Mouse (Mus musculus) midbrain, embryonic 11.5 days (tissue): ENCODE data around the gene Bglap3. TPM values are rescaled to one million over a fixed set of nuclear protein-coding genes. Genes with fewer than 3 reads are reported as not detected.
A peak's percentile ranks its signal among the peaks of the same experiment; 100 is the strongest.
"Not testable (repeated sequence)": the region's sequence is repeated elsewhere in the genome, so short reads cannot be mapped to it uniquely, and the experiment has no call there.

Experiments used
- ATAC-seq: fragments of 200-750 bp; cut with Nextera tagmentation; 2 replicates; pipeline ENCODE4 v1.8.0; 2017; ENCODE audit warnings: moderate TSS enrichment, moderate library complexity; ENCODE audit not compliant: low FRiP score
- DNase-seq: peaks from one replicate; pipeline ENCODE4 v3.0.0; 2015; ENCODE audit warnings: low spot score; ENCODE audit errors: missing footprints
- H3K27ac ChIP-seq: fragments of 300-500 bp; sonication (generic); 2 replicates; pipeline ENCODE4 v1.5.1; 2014; ENCODE audit warnings: low read depth, low read length
- H3K27me3 ChIP-seq: fragments of 300-500 bp; sonication (generic); 2 replicates; pipeline ENCODE4 v1.6.1; 2014; ENCODE audit warnings: mild to moderate bottlenecking, low read length, moderate library complexity, mixed read lengths; ENCODE audit not compliant: control insufficient read depth, insufficient read depth
- H3K36me3 ChIP-seq: fragments of 300-500 bp; sonication (generic); 2 replicates; pipeline ENCODE4 v1.6.1; 2014; ENCODE audit warnings: mild to moderate bottlenecking, low read length, moderate library complexity, mixed read lengths; ENCODE audit not compliant: control insufficient read depth, insufficient read depth
- H3K4me1 ChIP-seq: fragments of 300-500 bp; sonication (generic); 2 replicates; pipeline ENCODE4 v1.6.1; 2014; ENCODE audit warnings: low read length; ENCODE audit not compliant: control insufficient read depth, insufficient read depth
- H3K4me2 ChIP-seq: fragments of 300-500 bp; sonication (generic); 2 replicates; pipeline ENCODE4 v1.6.1; 2014; ENCODE audit warnings: mild to moderate bottlenecking, moderate library complexity
- H3K4me3 ChIP-seq: fragments of 300-500 bp; sonication (generic); 2 replicates; pipeline ENCODE4 v1.5.1; 2014; ENCODE audit warnings: low read depth, low read length
- H3K9ac ChIP-seq: fragments of 300-500 bp; sonication (generic); 2 replicates; pipeline ENCODE4 v1.6.1; 2014; ENCODE audit warnings: low read length
- H3K9me3 ChIP-seq: fragments of 300-500 bp; sonication (generic); 2 replicates; pipeline ENCODE4 v1.6.1; 2016; ENCODE audit warnings: low read length; ENCODE audit not compliant: control insufficient read depth
- WGBS: fragments of 180-500 bp; shearing (Covaris S2); extraction: QIAGEN DNeasy Blood & Tissue Kit; methylation state at CpG from one replicate; pipeline ENCODE4 v1.1.7; 2014; 5-methylcytosine and 5-hydroxymethylcytosine counted together
- polyA plus RNA-seq: library from polyadenylated mRNA; unstranded; fragments of >200 nt; fragmentation: Nextera tagmentation; extraction: Ambion mirVana; gene quantifications from 2 replicates; pipeline ENCODE4 v1.2.1, GENCODE M21; 2014

Bglap3 gene
- polyA plus RNA-seq, result 0.08 and 0.12 TPM in 2 replicates

DNA sequence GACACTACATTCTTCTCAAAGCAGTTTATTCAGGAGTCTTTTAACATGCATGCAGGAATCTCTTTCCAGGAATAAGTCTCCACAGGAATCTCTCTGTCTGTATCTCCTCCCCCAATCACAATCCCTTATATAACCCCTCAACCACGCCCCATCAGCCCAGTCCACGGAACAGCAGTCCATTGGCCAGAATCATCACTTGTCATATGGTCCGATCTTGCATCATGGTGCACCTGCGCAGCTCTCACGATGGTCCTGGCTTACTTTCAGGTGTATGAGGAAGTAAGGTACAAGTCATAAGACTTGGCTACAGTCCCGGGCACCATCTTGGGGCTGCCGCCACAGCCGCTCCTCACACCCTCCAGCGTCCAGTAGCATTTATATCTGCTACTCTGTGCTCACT lies at the start of gene Bglap3:
Gene Bglap3, minus strand, starts transcription at position 101 of the 400 bp plus-strand sequence.
- H3K9me3 ChIP-seq, H3K9ac ChIP-seq, ATAC-seq, H3K4me2 ChIP-seq, H3K4me3 ChIP-seq, H3K36me3 ChIP-seq, H3K27me3 ChIP-seq, H3K27ac ChIP-seq, H3K4me1 ChIP-seq, DNase-seq: not testable (repeated sequence)
- 91% methylated on average over 9 of the region's 9 CpGs for WGBS

DNA sequence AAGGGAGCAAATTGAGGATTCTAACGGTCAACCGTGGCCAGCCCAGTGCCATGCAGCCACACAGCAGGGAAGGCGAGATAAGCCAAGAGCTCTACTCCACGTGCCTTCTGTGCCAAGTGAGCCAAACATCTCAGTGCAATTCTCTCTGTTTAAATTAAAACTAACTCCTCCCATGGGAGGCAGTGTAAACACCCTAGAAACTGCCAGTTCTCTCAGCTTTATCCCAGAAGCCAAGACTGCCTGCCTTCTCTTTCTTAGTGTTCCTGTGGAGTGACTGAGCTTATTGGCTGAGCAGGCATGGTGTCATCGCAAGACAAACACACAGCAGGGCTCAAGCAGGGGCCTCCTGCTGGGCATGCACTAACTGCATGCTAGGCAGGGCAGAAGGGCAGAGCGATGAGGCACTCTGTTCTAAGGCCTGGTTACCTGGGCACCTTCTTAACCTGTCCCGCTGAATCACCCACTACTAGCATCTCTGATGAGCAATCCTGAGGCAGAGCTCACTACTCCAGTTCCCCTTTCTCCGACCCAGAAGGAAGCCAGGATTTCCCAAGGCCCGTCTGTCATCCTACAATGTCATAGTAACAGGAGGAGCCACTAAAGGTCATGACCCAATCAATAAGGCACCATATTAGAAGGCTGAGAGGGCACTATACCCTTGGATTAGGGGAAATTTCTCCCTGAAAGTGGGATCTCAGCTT lies 49.6 kb upstream of the Bglap3 start:
- peak overlapping the region; percentile 10; the same call in 1 of the 2 replicates for H3K9ac ChIP-seq
- H3K27ac ChIP-seq, result no peak overlapping the region
- no peak overlapping the region for H3K4me2 ChIP-seq
- ATAC-seq (no peak), DNase-seq (no peak)
- H3K4me3 ChIP-seq, result no peak overlapping the region
- peaks cover 13% of the 10 kb centered on the region for H3K4me1 ChIP-seq
- H3K27me3 ChIP-seq, result no peaks in the 10 kb centered on the region
- WGBS, result 36% methylated on average over 9 of the region's 9 CpGs
- H3K9me3 ChIP-seq, result no peaks in the 10 kb centered on the region
- peaks cover 8% of the 10 kb centered on the region for H3K36me3 ChIP-seq

DNA sequence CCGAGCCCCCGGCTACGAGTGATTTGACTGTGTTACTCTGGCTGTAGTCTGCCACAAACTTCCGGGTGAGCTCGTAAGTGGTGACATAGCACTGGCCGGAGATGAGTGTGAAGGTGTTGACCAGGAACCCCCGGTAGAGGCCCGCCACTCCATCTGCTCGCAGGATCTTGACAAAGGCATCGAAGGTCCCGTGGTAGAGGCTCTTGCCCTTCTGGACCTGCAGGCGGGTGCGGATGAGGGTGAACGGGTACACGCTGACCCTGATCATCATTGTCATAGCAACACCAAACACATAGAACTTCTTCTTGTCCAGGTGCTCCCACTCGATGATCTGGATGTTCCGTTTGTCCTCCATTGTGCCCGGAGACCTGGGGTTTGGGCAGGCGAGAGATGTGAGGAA lies 48.2 kb upstream of the Bglap3 start:
- 93% methylated on average over 19 of the region's 19 CpGs for WGBS
- H3K4me1 ChIP-seq, result peaks cover 13% of the 10 kb centered on the region

DNA sequence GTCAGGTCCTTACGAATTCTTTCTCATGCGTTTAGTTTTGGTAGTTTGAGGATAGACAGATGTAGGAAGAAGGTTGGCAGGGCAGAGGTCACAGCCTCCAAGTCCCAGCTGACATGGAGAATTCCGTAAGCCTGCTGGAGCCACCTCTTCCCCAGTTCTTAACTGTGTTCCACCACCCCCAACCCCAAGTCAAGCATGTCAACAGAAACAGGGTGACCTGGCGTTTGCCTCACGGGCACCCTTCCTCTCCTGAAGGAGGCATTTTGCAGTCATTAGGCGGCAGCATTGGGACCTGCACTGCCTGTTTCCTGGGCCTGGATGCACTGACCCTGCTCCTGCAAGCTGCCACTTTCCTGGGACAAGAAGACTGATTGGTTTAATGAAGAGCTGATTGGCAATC lies 45.5 kb upstream of the Bglap3 start:
- 87% methylated on average over 6 of the region's 6 CpGs for WGBS
- no peak overlapping the region for H3K9ac ChIP-seq
- no peak for ATAC-seq
- peaks cover 8% of the 10 kb centered on the region for H3K36me3 ChIP-seq
- no peaks in the 10 kb centered on the region for H3K9me3 ChIP-seq
- H3K27me3 ChIP-seq, result no peaks in the 10 kb centered on the region
- H3K4me2 ChIP-seq, result no peak overlapping the region
- no peak overlapping the region for H3K4me3 ChIP-seq
- H3K4me1 ChIP-seq, result peaks cover 4% of the 10 kb centered on the region
- no peak overlapping the region for H3K27ac ChIP-seq
- no peak for DNase-seq

More for the DNA sequence above, 48.2 kb upstream of the Bglap3 start:
- H3K9ac ChIP-seq, result no peak overlapping the region
- H3K27me3 ChIP-seq, result no peaks in the 10 kb centered on the region
- no peak for DNase-seq
- H3K36me3 ChIP-seq, result peaks cover 8% of the 10 kb centered on the region
- H3K9me3 ChIP-seq, result no peaks in the 10 kb centered on the region
- ATAC-seq, result no peak
- no peak overlapping the region for H3K4me3 ChIP-seq
- H3K27ac ChIP-seq, result no peak overlapping the region
- no peak overlapping the region for H3K4me2 ChIP-seq

DNA sequence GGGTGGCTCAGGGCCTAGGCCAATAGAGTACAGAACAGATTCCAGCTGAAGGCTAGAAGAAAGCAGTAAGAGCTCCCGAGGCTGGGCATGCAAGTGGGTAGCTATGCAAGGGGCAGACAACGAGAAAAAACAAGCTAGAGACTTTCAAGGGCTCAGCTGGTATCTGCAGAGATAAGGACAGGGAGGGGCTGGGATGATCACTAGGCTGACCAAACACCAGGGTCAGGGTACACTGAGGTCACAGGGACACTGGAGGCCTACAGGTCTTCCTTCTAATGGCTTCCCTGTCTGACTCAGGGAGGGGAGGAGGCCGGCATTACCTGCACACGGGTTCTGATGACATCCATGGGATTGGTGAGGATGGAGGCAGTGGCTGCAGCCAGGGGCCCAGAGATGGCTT lies 43.1 kb upstream of the Bglap3 start:
- Histone ChIP-seq H3K4me3 (no peak overlapping the region), H3K36me3 (peaks cover 9% of the 10 kb centered on the region), H3K4me1 (0 out of 2 replicates have a peak, but pooled peaks cover 2% of the 10 kb centered on the region), H3K9ac (no peak overlapping the region), H3K4me2 (no peak overlapping the region), H3K27ac (no peak overlapping the region), H3K9me3 (no peaks in the 10 kb centered on the region), H3K27me3 (no peaks in the 10 kb centered on the region)
- DNase-seq, result no peak
- ATAC-seq, result no peak
- 91% methylated on average over 4 of the region's 4 CpGs for whole genome bisulfite sequencing

DNA sequence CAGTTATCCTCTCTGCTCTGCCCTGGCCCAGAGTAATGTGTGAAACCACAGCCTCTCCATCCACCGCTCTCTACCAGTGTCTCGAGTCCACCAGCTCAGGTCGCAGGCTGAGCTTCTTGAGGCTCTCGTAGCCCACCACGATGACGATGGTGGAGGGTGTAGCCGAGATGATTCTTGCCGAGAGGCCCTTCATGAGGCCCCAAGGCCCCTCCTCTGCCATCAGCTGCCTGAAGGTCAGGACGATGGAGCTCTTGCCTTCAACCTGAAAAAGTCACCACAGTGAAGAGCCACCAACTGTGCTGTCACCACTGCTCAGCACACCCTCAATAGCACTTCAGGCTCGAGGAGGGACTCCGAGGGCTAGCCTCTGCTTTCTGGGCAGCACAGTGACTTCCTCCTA lies 40.1 kb upstream of the Bglap3 start:
- Histone ChIP-seq H3K27me3 (no peaks in the 10 kb centered on the region), H3K9ac (no peak overlapping the region), H3K9me3 (no peaks in the 10 kb centered on the region), H3K4me2 (no peak overlapping the region), H3K27ac (no peak overlapping the region), H3K36me3 (peaks cover 3% of the 10 kb centered on the region; the same call in 1 of the 2 replicates), H3K4me1 (peaks cover 18% of the 10 kb centered on the region), H3K4me3 (no peak overlapping the region)
- WGBS, result 85% methylated on average over 11 of the region's 11 CpGs
- ATAC-seq (no peak), DNase-seq (no peak)

DNA sequence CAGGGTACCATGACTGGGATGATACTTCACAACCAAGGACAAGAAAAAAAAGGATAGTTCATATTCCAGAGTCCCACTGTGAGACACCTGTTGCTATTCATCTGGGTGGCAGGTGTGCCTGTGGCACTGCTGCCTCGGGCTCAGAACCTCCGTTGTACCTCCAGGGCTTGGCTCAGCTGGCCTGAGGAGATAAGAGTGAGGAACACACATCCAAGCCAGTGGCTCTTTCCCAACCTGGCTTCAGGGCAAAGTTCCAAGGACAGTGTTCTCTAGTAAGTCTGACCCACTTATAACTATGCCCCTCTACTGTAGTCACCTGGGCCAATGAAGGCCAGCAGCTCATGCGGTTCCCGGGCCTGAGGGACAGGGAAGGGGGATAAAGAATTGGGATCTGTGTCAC lies 39.1 kb upstream of the Bglap3 start:
- 94% methylated on average over 4 of the region's 4 CpGs for WGBS
- DNase-seq, result no peak
- H3K27me3 ChIP-seq, result no peaks in the 10 kb centered on the region
- no peak overlapping the region for H3K4me2 ChIP-seq
- H3K4me3 ChIP-seq, result no peak overlapping the region
- H3K9ac ChIP-seq, result no peak overlapping the region
- H3K27ac ChIP-seq, result no peak overlapping the region
- peaks cover 3% of the 10 kb centered on the region; the same call in 1 of the 2 replicates for H3K36me3 ChIP-seq
- no peaks in the 10 kb centered on the region for H3K9me3 ChIP-seq
- no peak for ATAC-seq
- peaks cover 18% of the 10 kb centered on the region for H3K4me1 ChIP-seq

DNA sequence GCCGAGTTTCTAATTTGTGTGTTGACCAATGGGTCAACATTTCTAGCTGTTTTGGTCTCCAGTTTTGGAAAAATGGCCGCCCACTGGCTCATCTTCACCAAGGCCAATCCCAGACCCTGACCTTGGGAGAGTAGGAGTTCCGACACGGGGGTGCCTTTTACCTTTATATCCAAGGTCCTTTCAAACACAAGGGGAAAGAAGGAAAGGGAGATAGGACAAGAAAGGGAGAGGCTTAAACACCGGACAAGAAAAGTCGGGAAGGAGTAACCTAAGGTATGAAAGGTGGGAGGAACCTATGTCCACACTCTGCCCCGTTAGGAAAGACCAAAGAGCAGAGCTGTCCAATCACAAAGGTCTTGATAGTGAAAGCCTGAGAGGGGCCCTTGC lies 38.1 kb upstream of the Bglap3 start:
- no peak for DNase-seq
- Histone ChIP-seq H3K4me1 (peaks cover 18% of the 10 kb centered on the region), H3K27me3 (no peaks in the 10 kb centered on the region), H3K36me3 (peaks cover 3% of the 10 kb centered on the region; the same call in 1 of the 2 replicates), H3K9ac (peak overlapping the region; percentile 80), H3K4me3 (peak overlapping the region; percentile 52), H3K9me3 (no peaks in the 10 kb centered on the region), H3K27ac (peak overlapping the region; percentile 4; the same call in 1 of the 2 replicates), H3K4me2 (peak overlapping the region; percentile 66)
- WGBS, result 26% methylated on average over 7 of the region's 7 CpGs
- no peak for ATAC-seq

DNA sequence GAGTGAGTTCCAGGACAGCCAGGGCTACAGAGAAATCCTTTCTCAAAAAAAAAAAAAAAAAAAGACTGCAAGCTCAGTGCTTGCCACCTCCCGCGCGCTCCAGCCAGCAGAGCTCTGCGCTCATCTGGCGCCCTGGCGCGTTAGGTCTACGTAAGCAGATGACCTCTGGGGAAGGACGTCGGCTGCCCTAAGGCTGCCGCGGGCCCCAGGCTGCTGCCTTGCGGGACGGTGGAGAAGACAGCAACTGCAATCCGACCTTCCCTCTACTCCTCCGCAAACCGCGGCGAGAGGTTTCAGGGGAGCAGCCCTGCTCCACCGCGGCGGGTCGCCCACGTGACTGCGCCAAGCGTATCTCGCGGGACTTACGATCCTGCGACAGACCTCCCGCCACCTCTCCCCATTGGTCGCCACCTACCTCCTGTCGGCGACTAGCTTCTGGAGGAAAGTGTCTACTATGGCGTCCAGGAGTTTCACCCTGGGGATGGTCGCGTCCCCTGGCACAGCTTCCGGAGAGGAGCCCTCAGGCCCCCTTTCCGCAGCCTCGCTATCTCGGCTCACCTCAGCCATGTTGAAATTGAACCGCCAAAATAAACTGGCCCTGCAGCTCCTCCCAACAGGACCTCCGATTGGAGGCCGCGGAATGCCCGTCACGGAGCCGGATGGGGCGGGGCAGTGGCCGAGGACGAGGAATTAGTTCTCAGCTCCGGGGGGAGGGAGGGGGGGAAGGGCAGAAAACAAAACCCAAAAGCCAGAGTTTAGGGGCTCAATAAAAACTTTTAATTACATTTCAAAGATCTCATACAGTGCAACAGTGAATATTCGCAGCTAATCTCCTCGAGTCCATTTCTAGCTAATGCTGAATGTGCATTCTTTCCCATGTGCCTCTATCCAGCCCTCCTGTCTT lies 37.5 kb upstream of the Bglap3 start, which contains the start of gene Pmf1:
Gene Pmf1, minus strand, starts transcription at position 591 of the 904 bp plus-strand sequence.
- peaks cover 3% of the 10 kb centered on the region; the same call in 1 of the 2 replicates for H3K36me3 ChIP-seq
- under 1% methylated on average over 54 of the region's 54 CpGs for WGBS
- peak within 1 kb of the TSS; percentile 66 for H3K4me2 ChIP-seq
- DNase-seq (peak; percentile 99), ATAC-seq (peak; percentile 93)
- H3K9ac ChIP-seq, result peak within 1 kb of the TSS; percentile 80
- H3K27ac ChIP-seq, result peak within 1 kb of the TSS; percentile 82
- peaks cover 18% of the 10 kb centered on the region for H3K4me1 ChIP-seq
- H3K27me3 ChIP-seq, result no peaks in the 10 kb centered on the region
- peak within 1 kb of the TSS; percentile 52 for H3K4me3 ChIP-seq
- no peaks in the 10 kb centered on the region for H3K9me3 ChIP-seq
